Mouse (Mus musculus) monocyte, adult 2 months (primary cell): ENCODE data around the gene Nrarp.

ENCODE experiments used
- DNase-seq, 2 experiments: peaks; one replicate each; pipeline ENCODE4 v3.0.0; 2022; ENCODE audit warnings: low spot score in 2 of 2, low read depth in 1 of 2

The Nrarp gene

DNA sequence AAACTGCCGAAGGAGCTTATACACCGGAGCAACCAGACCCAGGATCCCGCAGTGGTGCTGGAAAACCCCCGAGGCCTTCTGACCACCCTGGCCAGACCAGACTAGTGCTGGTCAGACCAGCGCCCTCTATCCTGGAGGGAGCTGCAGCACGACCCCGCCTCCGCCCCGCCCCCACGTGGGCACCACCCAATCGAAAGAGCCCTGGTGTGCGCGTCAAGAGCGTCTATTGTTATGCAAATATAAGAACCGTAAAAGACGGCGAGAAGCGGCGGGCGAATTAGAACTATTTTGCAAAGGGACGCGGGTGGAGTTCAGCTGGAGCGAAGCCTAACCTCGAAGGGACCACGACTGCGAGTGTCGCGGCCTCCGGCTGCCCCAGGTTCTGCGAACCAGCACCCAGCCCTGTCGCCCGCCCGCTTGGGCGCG is at the start of gene Nrarp:
Gene Nrarp (plus strand): TSS at position 281 of the 426 bp plus-strand sequence.
- DNase-seq: peak; percentile 65 to 79

DNA sequence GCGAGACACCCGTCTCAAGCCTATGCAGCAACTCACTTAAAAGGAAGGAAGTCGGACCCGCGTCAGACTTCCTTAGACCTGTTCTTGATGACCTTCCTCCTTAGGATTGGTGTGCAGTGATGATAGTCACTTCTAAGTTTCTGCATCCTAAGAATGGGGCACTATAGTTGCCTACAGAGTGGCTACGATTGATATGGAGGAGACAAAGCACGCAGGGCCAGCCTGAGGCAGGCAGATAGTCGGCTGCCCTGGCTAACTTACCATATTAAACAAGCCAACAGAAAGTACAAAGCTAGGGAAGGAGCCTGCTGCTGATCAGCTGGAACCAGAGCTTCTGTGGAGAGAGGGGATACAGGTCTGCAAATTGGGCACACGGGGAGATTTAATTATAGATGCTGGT is 49.0 kb upstream of the Nrarp start:
- no peak for DNase-seq

DNA sequence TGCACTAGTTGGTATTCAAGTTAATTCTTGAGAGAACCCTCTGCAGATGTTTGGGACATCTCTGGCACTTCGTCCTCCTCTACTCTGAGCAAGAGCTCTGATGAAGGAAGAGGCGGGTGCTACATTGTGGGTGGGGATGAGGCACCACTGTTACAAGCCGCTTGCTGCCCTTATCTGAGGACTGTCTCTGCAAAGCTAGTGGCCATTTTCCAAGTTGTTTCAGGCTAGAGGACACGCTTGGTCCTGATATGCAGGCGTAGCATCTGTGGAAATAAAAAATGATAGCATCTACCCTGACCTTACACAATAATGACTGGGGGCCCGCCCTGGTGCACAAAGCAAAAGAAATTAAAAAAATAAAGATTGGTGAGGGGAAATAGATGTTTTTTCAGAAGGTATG is 42.7 kb upstream of the Nrarp start:
- DNase-seq: no peak

DNA sequence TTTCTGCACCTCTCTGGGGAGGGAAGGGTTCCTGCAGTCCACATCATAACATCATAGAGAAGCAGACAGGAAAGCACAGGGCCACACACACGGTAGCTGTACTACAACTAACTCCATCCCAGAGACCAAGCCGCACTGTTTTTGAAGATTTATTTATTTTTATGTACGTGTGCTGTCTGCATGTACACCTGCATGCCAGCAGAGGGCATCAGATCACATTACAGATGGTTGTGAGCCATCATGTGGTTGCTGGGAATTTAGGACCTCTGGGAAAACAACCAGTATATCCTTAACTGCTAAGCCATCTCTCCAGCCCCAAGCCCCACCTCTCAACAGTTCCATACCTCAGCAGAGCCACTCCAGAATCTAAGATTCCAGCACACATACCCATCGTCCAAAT is 39.4 kb upstream of the Nrarp start:
- DNase-seq: no peak

DNA sequence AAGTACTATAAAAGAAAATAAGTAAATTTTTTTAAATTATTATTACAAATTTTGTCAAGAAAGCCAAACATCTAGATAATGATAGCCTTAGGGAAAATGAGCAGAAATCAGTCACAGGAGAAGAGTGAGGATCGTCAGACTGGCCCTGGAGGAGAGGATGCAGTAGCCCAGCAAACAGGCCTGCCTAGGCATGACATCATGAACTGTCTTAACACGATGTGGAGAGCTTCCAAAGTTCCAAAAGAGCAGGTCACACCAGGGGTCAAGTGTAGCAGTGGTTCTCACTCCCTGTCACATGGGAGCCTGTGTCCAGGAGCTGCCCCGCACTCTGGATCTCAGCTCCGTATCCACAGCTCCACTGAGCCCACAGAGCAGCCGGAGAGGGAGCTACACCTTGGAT is 38.6 kb upstream of the Nrarp start:
- no peak for DNase-seq

DNA sequence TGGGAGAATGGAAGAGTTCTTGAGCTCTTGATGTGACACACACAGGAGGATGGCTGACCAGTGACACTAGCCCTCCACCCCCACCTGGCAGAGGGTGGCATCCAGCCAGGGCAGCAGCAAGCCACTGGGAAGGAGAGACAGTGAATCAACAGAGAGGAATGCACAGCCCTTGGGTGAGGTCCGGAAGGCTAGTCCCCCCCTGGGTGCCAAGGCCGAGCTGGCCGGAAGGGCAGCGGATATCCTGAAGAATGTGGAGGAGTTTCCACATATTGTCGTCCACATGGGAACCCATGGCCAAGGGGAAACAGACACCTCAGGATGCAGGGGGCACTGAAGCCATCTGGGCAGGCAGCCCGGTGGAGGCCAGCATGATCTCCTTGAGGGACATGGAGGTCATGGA is 35.2 kb upstream of the Nrarp start:
- no peak for DNase-seq

DNA sequence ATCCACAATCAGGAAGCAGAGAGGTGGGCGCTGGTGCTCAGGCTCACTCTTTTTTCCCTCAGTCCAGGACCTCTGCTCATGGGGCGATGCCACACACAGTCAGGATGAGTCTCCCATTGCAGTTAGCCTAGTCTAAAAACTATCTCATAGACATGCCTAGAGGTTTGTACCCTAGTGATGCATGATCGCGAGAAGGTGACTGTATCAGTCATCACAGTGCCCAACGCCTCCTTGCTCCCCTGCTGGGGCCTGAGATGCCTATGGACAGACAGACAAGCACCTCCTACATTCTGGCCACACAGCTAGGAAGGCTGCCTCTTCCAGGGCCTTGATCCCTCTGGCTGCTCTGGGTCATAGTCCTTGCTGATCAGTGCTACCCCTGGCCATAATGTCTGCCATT is 33.2 kb upstream of the Nrarp start:
- DNase-seq: no peak

DNA sequence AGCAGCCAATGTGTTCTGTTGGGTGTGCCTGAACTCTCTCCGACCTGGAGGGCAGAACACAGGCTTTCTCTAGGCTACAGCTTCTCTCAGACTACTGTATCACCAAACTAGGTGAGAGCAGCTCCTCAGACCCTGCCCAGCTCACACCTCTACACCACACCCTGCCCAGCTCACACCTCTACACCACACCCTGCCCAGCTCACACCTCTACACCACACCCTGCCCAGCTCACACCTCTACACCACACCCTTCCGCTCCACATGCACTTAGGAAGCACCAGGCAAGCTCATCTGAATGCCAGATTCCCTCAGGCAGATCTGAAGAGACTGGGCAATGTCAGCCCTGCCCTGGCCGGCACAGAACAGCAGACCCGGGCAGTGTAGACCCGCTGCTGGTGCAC is 32.7 kb upstream of the Nrarp start:
- DNase-seq: no peak

DNA sequence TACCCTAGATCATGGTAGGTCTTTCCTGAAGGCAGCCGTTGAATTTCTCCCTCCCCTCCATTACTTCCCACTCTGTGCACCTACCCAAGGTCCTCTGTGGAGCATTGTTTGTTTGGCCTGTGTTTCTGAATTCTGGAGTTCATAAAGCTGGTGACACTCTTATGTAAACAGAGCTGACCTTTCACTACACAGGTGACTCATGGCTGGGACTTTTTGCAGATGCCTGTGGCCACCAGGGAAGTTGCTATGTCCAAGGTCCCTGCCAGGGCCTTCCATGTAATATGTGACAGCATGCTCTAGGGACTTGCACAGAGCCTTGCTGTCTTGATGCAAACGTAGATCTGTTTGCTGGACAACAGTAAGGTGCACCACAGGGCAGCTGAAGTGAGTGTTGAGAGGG is 30.9 kb upstream of the Nrarp start:
- no peak for DNase-seq

DNA sequence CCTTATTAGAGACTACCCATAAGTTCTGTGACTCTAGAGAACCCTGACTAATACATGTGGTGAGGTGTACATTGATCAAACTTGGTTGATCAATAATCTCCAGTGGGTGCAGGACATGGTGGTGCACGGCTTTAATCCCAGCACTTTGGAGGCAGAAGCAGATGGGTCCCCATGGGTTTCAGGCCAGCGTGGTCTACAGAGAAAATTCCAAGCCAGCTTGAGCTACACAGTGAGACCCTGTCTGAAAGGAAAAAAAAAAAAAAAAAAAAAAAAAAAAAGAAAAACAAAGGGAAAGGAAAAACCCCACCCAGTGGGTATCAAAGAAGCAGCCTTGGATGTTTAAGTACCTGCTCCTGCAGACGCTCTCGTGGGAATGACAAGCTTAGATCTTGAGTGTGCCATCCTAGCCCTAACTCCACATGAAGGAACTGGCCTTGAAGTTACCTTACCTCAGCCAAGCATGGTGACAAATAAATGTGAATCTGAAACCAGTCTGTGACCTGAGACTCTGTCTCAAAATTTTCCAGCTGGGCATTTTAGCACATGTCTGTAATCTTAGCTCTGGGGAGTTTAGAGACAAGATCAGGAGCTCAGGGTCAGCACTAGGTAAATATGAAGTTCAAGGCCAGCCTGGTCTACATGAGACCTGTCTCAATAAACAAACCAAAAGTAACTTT is 29.1 kb upstream of the Nrarp start:
- no peak for DNase-seq

DNA sequence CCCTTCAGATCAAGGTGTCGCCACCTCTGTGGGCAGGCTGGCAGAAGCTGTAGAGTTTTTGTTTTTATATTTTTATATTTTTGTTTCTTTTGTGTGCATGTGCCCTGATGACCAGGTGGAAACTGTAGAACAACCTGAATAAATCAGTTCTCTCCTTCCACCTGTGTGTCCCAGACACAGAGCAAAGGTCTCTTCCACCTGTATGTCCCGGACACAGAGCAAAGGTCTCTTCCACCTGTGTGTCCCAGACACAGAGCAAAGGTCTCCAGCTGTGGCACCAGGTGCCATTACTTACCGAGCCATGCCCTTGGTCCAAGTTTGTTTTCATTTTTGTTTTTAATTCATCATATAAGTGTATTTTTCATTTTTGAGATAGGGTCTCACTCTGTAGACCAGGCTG is 24.4 kb upstream of the Nrarp start:
- no peak for DNase-seq

DNA sequence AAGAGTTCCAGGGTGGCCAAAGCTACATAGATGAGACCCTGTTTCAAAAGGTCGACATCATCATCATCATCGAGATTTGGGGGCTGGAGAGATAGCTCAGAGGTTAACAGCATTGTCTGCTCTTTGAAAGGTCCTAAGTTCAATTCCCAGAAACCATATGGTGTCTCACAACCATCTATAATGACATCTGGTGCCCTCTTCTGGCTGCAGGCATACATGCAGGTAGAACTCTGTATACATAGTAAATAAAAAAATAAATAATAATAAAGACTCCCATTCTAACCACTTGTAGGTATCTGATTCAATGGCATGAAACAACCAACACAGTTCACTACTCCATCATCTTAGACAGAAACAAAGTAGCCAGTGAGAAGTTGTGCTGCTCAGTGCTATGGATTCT is 23.6 kb upstream of the Nrarp start:
- DNase-seq: no peak

DNA sequence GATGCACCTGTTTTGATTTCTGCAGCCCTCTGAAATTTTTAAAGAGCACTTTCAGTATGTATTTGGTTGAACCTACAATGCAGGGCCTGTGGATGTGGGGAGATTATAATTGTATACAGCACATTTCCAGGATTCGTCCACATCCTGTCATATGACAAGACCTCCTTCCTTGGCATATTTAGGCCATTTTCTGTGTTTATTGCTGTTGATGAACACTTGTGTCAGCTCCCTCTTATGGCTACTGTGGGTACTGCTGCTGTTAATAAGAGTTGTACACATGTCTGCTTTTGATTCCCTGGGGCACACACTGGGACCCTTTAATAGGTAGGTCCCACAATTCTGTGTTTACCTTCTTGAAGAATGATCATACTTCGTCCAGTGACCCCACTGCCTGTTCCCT is 22.9 kb upstream of the Nrarp start:
- DNase-seq: no peak

DNA sequence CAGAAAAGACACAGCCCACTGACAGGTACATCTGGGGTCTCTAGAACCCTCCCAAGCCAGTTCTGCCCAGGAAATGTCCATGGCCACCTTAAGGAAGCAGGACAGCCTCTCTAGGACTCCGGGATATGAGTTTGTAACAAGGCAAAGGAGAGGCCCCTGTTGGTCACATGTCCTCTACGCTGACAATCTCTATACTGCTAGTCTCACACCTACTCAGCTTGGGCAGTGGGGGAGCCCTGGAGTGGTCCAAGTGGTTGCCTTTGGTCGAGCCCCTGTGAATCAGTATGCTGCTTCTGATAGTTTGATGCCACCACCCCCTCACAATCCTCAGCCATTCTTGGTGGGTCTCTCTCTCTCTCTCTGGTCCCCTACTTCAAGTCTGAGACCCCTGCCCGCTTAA is 13.1 kb upstream of the Nrarp start:
- no peak for DNase-seq

DNA sequence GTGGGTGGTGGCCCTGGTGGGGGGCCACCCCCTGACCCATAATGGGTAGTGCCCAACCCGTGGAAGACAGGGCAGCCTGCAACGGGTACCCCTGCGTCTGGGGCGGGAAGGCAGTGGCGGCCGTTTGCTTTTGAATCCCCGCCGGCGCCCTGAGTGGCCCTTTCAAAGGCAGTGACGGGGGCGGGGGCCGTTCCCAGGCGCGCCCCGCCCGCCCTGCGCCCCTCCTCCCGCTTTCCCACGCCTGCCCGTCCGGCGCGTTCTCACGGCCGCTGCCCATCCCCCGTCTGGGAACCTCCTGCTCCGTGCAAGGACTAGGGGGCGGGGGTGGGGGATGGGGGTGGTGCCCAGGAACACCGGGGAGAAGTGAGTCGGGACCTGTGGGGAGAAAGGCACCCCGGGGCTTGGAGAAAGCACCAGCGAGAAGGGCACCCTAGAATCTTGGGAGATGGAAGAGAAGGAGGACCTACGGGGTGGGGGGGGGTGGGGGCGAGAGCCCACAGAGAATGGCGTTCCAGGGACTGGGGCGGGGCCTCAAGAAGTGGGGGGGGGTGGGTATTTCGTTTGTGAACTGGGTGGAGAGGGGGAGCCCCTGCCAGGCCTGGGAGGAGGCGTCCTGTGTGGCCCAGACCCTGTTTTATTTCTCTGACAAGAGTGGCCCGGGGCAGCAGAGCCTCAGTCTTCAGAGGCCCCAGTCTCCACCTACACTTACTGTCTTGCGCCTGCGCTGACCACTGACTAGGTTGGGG is 12.5 kb upstream of the Nrarp start:
- no peak for DNase-seq

DNA sequence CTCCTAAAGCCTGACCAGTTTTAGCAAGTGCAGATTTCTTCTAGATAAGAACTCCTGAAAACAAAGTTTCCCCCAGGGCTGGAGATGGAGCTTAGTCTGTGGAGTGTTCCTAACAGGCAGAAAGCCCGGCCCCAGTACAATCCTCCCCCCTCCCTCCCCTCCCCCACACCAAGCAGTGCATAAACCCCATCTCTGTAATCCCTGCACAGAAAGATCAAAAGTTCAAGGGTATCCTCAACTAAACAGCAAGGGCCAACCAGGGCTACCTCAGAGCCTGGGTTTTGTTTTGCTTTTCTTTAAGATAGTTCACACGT is 11.9 kb upstream of the Nrarp start:
- DNase-seq: no peak

DNA sequence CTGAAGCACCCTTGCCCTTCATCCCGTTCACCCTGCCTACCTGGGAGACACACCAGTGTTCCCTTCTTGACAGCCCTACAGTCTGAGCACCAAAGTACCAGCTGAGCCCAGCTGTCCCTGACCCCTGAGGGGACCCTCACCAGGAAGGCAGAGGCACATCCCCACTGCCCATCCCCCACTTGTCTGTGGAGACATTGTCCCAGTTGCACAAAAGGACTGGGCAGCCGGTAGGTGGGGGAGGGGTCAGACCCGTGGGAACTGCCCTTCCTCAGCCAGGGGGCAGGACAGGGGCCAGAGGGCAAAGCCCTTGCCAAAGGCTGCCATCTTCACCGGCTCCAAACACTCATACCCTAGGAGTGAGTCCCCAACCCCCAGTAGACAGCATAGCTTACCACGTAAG is 10.8 kb upstream of the Nrarp start:
- no peak for DNase-seq

DNA sequence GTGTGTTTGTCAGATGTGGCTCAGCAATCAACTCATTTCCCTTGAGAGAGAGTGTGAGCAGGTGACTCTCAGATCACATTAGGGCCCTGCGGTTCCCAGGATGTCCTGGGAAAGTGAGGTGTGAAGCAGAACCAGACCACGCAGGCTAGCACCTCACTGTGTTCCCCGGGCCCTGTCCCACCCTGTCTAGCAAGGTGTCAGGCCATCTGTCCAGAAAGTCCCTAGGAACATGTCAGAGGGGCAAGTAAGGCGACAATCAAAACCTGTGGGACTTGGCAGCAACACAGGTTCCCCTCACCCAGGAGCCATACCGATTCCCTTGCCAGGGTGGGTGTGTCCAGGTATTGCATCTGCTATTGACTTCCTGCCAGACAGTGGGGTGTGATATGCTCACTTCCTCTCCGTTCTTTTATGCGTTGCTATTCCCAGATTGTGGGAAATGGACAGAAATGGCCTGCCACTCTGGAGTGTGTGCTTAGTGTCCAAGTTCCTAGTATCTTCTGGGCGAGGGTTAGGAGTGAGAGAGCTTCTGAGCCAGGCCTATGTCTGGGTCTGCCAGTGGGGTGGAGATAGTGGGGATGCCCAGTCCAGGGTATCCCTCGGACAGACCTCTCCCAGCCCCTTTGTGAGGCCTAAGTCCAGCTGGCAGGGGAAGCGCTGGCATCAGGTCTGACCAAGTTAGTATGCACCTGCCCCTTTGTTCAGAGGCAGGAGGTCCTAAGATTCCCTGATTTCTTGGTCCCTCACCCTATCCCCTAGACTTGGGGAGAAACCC is 10.0 kb upstream of the Nrarp start:
- DNase-seq: no peak

DNA sequence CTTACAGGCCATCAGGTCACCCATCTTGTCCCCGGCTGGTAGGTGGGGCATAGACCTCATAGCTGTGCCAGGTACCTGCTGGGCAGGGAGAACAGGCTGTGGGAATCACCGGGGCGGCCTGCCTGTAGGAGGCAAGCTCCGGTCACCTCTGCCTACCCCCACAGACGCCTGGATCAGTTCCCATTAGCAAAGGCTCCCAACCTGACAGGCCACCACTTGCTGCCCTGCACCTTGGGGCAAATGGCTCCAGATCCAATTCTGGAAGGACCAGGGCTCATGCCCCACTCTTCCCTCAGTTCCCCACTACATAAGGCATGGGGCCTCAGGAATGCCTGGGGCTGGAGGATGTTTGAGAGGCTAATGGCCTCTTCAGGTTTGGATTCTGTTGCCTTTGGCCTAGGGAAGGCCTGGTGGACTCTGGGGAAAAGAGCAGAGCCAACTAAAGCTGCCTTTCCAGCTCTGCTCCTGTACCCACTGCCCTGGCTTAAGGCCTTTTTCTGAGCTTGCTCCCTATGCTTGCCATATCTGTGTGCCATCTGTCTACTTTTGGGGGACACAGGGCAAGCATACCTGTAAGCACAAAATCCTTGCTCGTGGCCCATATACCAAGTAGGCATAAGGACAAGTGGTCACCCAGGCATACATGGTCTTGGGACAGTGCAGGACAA is 9.3 kb upstream of the Nrarp start:
- DNase-seq: no peak

DNA sequence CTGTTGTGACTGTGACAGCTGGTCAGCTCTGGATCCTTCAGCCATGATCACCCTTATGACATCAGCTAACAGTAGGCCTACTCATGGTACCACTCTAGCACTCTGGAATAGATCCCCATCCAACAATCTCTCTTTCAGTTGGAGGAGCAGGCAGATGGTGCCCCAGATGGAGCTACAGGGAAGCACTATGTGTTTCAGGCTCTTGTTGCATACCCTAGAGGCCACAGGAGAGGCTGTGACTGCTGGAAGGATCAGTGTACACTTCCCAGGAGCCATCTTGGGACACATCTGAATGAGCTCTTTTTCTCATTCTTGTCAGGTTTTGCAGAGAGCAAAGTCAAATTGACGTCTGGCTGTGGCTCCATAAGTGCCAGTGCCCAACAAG is 8.8 kb upstream of the Nrarp start:
- DNase-seq: no peak

DNA sequence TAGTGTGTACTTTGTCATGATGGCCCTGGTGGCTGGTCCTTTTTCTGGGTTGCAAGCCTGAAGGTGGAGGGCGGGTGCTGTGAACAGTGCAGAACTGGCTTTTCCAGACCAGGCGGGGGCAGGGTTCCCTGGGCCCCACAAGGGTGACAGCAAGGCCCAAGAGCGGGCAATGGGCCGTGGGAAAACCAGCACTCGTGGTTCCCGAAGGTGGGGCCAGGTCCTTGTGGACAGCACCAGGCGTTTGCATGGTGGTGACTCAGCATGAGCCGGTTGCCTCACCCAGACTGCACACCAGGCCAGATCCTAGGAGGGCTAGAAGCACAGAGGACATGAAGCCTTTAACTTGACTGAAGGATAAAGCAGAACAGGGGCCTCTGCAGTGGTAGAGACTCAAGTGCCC is 7.9 kb upstream of the Nrarp start:
- peak in 1 of 2 experiments; percentile 26 for DNase-seq

DNA sequence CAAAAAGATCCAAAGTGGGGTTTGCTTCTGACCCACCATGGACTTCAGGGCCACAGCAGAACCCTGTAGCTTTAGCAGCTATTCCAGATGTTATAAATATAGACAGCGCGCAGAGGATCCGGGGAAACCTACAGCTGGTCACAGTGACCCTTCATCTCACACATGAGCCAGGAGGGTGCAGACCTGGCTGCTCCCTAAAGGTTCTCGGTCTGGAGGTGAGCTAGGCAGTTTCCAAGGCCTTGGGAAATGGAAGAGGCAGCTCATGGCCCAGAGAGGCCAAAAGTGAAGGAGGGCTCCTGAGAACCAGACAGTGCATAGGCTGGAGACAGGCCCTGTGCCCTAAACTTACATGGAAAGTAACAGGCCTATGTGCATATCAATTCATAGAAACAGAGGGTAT is 6.7 kb upstream of the Nrarp start:
- no peak for DNase-seq
